Mouse (Mus musculus): ENCODE data around the gene Raver1.

Gene Raver1

DNA sequence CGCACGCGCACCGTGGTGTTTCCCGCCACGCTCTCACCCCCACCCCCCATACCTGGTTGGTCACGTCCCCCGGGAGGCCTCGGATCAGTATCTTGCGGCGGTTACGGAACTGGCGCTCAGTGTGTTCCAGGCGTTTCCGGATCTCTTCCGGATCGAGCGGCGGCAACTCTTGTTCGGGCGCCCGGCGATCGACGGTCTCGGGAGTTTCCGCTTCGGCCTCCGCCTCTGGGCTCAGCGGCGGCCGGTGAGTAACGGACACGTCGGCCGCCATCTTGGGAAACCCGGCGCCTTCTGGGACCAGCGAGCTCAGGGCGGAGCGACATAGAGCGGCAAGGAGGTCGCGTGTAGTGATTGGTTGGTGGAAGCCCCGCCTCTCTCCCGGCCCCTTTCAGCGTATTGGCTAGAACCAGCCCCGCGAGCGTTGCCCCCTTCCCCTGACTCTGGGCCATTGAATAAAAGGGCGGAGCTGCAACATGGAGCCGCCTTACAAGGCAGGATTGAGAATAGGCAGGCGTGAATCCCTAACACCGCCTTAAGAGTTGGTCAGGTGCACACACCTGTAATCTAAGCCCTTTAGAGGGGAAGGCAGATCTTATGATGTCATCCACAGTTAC, at the start of gene Raver1, which contains the start of gene Gm38431:
Raver1 (minus strand) TSS at position 302 of the 614 bp plus-strand sequence.
Gm38431 (minus strand) TSS at position 291 of the 614 bp plus-strand sequence.
- peak; percentile 96 to 97 for DNase-seq (ENCODE audit: low spot score in 2 of 2)

DNA sequence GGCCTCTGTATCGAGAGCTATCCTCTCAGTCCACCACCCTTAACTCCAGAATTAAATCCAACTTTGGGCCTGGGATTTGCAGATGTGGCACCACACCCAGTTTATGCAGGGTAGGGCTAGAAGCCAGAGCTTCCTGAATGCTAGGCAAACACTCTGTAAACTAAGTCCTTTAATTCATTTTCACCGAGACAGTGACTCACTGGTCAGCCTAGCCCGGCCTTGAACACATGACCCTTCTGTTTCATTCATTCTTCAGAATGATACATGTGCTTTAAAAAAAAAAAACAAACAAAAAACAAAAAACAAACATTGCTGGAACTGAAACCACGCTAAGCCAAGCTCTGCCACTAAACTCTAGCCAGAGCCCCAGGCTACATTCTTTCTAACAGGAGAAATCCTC, 46.6 kb upstream of the Raver1 start:
- no peak for DNase-seq (ENCODE audit: low spot score in 2 of 2)

DNA sequence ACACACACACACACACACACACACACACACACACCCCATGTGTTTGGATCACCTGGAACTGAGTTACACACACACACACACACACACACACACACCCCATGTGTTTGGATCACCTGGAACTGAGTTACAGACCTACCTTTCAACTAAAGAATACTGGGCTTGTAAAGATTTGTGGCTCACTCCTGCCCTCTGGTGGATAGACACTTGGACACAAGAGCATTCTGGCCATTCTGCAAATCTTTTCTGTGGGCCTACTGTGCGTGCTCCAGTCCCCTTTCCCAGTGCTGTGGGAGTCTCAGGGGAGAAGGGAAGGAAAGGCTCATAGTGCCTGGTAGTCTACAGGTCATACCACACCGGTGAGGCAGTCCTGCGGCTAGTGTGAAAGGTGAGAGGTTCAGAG, 45.4 kb upstream of the Raver1 start:
- peak; percentile 73 to 75 for DNase-seq (ENCODE audit: low spot score in 2 of 2)

DNA sequence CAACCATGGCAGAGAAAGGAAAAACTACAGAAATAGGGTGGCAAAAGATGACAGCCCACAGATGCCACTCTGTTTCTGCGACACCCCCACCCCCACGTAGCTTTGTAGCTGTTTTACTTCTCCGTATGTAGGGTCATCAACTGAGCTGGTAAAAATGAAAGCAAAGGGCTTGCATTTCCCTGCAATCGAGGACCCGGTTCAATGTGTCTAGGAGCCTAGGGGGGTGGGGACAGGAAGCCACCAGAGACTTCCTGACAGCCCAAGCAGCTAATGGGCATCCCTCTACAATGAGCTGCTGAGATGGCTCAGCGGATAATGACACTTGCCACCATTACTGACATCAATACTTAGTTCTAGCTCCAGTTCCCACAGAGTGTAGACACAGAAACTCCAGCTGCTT, 44.6 kb upstream of the Raver1 start:
- DNase-seq (ENCODE audit: low spot score in 2 of 2): no peak

DNA sequence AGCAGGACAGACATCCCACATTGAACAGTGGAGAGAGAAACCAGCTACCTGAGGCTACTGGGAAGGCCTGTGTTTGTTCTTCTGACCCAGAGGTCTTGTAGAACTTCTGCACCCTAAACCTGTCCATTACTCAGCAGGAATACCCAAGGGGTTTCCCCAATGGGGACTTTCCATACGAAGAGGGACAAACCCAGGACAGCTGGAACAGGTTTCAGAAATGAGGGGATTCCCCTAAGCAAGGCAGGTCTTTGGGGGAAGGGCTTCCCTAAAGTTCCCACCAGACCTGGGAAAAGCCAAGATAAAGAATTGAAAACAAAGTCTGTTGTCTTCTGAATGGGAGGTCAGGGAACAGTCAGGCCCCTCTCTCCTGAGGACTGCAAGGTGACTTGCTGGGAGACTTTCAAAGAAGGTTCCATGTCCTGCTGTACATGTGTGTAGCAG, 44.2 kb upstream of the Raver1 start:
- DNase-seq (ENCODE audit: low spot score in 2 of 2): no peak

DNA sequence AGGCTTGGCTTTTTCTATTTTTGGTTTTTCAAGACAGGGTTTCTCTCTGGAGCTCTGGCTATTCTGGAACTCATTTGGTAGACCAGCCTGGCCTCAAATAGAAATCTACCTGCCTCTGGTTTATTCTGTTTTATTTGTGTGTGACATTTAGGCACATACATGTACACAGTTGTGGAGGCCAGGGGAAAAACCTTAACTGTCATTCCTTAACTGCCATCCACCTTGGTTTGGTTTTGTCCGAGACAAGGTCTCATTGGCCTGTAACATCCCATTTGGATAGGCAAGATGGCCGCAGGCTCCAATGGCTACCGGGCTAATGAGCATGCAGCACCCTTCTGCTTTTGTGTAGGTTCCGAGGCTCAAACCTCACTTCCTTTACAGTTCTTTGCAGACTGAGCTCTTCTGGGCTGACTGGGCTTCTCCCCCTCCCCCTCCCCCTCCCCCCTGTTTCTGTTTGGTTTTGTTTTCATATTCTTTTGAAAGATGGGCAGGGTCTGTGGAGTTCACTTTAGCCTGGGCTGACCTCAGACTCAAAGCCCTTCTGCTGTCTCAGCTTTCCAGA, 43.6 kb upstream of the Raver1 start:
- DNase-seq (ENCODE audit: low spot score in 2 of 2): no peak

DNA sequence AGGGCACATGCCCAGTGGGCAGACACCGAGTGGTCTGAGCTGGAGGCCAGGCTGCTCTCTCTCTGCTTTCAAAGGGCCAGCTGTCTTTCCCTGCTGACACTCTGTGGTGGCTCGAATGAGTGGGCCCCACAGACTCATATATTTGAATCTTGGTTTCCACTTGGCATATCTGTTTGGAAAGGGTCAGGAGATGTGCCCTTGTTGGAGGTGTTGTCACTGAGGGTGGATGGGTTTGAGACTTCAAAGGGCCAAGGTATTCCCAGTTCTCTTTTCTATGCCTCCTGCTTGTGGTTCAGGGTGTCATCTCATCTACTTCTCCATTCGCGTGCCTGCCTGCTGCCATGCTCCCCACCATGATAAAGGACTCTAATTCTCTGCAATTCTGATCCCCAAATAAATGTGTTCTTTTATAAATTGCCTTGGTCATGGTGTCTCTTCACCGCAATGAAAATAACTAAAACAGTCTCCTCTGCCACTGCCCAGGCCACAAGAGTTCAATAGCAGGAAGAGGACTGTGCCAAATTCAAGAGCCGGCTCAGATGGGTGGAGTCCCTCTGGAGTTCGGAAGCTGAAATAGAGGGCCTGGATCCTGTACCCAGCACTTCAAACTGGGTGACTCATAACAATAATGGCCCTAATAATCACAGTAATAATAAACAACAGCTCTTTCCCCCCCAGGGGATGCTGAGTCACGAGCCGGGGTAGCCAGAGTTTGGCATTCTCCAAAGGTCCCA, 43.0 kb upstream of the Raver1 start:
- no peak for DNase-seq (ENCODE audit: low spot score in 2 of 2)

DNA sequence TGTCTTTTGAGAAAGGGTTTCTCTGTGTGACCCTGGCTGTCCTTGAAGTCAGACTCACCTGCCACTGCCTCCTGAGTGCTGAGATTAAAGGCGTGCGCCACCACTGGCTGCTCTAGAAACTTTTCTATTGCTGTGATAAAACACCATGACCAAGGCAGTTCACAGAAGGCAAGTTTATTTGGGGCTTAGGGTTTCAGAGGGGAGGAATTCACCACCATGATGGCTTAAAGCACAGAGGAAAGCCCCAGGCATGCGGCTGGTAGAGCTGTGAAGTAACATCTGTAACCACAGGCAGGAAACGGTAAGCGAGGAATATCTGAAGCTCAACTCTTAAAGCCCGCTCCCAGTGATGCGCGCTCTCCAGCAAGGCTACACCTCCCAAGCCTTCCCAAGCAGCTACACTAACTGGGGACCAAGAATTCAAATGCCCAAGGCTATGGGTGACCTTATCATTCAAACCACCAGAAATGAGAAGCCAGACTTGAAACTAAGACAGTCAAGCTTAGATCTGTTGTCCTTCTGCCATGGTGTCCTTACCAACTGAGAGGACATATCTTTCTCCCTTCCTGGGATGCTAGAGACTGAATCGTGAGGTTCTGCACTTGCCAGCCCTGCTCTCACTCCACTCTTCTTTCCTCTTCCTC, 41.4 kb upstream of the Raver1 start:
- DNase-seq (ENCODE audit: low spot score in 2 of 2): no peak

DNA sequence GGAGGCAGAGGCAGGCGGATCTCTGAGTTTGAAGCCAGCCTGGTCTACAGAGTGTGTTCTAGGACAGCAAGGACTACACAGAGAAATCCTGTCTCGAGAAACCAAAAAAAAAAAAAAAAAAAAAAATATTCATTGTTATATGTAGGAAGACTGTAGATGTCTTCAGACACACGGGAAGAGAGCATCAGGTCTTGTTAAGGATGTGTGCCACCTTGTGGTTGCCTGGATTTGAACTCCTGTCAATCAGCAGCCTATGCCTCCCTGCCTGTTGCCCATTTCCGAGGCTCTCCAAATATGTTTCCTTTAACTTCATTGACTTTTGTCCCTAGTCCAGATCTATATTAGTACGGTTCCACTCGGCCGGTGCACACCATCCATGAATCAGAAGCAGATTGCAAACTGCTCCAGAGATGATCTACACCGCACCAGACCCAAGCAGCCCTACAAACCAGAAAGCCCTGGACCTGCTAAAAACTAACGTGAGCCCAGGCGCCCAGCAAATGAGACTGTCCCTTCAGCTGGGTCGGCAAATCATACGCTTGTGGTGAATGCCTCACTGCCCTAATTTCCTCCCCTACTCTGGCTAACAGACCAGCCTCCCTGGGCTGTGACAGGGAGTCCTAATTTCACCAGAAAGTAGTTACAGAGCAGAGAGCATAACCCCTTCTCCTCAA, 40.4 kb upstream of the Raver1 start:
- peak; percentile 32 for DNase-seq (ENCODE audit: low spot score in 2 of 2)

DNA sequence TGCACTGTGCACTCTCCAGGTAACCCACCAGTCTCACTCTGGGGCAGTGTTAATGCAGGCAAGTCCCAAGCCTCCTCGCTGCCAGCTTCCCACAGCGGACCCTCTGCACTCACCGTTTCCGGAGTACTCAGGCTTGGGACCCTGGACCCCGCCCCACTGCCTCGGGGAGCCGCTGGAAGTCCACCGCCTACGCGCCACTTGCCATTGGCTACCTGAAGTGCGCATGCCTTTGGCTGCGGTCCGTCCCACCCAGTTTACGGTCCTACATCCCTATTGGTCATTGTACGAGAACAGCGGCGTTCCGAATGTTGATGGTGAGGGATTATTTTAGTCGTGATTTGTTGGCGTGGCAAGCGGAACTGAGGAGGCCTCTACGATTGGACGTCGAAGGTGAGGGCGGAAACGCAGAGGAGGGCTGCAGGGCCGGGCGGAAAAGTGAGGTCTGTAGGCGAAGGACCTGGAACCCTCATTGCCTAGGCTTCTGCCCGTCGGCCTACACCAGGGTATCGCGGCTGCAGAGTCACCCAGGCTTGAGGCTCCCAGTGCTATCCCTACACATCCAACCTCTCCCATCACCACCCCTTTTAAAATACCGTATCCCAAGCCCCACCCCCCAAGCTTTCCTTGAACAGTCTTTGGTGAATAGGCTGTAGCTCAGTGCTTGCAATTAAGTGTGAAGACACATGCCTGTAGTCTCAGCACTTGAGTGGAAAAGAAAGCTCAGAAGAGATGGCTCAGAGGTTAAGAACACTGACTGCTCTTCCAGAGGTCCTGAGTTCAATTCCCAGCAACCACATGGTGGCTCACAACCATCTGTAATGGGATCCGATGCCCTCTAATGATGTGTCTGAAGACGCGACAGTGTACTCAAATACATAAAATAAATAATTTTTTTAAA, 39.5 kb upstream of the Raver1 start, which contains the start of gene Tyk2:
Tyk2 (minus strand) TSS at position 185 of the 898 bp plus-strand sequence.
- peak; percentile 92 to 94 for DNase-seq (ENCODE audit: low spot score in 2 of 2)

DNA sequence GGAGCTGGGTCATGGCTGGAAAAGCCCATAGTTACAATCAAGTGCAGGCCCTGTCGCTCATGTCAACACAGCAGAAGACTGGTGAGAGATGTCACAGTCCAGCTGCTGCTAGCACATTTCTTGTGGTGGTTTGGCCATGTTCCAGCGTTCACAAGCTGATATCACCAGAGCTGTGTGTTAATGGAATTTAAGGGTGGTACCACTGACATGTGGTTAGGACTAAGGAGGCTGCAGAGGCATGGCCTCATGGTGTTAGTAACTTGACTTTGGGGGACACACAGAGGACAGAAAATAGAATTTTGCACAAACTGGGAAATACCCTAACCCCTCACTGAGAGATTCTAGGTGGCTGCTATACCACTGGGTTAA, 34.4 kb upstream of the Raver1 start:
- DNase-seq (ENCODE audit: low spot score in 2 of 2): no peak

DNA sequence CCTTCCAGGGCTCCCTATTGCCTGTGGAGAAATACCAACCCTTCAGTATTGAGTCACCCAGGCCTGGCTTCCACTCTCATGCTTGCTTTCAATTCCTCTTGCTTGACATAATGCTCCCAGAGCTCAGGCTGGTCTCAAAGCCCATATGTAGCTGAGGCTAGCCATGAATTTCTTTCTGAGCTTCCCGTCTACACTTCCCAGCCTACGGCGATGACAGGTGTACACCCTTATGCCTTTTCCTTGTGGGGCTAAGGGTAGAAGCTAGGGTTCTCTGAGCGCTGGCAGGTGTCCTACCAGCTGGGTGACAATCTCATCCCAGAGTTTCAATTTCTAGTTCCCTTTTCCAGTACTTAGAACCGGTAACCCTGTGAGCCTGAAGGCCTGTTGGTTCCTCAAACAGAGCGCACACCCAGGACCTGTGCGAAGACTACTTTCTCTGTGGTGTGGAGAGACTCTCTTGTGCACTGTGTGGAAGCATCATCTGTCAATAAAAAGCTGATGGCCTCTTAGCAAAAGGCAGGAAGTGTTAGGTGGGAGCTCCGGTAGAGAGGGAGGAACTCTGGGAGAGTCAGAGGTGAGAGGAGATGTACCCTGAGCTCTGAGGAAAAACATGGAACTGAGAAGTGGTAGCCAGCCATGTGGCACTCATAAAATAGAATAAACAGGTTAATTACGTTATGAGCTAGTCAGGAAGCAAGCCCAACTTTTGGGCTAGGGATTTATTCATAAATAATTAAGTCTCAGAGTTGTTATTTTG, 33.9 kb upstream of the Raver1 start:
- DNase-seq (ENCODE audit: low spot score in 2 of 2): no peak

DNA sequence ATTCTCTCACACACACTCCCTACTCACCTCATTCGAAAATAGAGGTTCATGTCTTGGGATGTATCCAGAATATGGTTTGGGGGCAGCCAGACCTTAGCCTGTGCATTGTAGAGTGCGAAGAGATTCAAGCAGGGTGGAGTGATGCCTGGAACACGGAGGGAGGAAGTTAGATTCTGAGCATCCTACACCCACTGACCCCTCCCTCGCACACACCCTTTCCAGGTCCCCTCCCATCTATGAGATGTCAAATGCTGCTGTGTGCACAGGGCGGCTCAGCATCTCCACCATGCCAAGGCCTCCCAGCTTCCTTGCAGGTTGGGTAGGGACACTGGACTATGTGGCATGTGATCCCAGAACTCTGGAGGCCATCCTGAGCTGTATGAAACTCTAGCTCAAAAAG, 33.0 kb upstream of the Raver1 start:
- DNase-seq (ENCODE audit: low spot score in 2 of 2): no peak

DNA sequence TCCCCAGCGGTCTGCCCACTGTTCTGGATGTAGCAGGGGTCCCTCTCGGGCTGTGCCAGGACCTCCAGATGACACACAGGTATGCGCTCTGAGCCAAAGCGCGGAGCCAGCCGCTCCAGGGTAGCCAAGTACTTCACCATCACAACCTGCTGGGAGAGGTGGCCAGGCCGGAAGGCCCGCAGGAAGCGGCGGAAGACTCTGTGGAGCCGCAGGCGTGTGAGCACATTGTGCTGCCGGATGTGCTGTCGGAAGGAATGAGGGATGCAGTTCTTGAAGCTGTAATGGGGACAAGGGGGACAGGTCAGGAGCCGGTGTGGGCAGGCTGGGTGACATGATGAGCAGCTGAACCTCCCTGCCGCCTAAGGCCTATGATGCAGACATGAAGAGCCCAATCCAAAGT, 29.7 kb upstream of the Raver1 start:
- no peak for DNase-seq (ENCODE audit: low spot score in 2 of 2)

DNA sequence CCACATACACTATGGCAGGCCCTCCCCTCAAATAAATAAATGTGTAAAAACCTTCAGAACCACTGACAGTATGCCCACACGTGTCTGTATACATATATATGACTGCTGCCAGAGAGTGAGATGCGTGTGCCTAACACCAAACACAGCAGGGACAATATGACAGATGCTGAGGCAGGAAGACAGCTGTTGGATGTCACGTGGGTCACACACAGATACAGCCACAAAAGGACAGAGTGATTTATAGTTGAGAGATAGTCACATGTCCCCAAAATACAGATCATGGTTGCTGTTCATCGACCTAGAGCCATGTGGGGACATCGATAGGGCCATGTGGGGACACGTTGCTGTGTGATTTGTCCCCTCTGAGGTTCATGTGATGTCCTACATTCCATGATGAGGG, 25.3 kb upstream of the Raver1 start:
- no peak for DNase-seq (ENCODE audit: low spot score in 2 of 2)

DNA sequence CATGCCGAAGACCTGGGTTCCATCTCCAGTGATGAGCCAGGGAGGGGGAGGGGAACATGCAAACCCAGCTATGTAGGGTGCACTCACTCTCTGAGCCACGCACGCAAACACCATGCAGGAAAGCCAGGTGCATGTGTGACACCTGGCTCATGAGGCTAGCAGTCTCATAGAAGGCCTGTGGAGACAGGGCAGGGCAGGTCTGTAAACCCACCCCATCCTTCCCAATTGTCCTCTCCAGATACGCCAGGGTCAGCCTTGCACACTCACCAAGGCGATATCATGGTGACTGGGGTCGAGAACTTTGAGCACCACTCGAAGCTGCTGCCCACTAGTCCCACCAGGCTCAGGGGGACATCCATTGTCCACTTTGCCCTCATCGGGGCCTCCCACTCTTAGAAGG, 23.3 kb upstream of the Raver1 start:
- no peak for DNase-seq (ENCODE audit: low spot score in 2 of 2)

DNA sequence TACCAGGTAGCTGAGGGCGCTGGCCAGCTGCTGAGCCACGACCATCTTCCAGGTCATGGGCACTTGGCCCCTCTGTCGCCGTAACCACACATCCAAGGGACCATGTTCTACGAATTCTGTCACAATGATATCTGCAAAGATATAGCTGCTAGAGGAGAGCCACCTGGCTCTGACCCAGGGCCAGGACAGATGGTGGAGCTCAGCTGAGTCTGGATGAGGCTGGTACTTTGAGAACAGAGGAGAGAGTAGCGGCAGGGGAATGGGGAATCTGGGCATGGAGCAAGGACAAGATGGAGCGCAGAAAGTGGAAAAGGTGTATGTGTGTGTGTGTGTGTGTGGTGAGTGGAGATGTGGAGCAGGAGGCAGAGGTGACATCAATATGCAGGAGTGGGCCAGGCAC, 22.4 kb upstream of the Raver1 start:
- no peak for DNase-seq (ENCODE audit: low spot score in 2 of 2)

DNA sequence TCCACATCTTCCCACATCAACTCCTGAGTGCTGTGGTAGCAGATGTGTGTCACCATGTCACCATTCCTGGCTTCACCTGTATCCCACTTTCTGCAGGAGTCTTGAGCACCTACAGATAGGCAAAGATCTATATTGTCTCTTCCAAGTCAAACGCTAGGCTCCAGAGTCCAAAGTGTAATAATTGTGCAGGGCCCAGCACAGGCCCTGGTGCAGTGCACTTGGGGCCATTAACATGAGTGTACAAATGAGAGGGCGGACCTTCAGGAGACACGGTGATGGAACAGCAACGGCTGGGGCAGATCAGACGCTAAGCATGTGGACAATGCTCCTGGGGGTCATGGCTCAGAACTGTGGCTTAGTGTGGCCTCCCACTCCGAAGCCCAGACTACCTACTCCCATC, 21.9 kb upstream of the Raver1 start:
- no peak for DNase-seq (ENCODE audit: low spot score in 2 of 2)

DNA sequence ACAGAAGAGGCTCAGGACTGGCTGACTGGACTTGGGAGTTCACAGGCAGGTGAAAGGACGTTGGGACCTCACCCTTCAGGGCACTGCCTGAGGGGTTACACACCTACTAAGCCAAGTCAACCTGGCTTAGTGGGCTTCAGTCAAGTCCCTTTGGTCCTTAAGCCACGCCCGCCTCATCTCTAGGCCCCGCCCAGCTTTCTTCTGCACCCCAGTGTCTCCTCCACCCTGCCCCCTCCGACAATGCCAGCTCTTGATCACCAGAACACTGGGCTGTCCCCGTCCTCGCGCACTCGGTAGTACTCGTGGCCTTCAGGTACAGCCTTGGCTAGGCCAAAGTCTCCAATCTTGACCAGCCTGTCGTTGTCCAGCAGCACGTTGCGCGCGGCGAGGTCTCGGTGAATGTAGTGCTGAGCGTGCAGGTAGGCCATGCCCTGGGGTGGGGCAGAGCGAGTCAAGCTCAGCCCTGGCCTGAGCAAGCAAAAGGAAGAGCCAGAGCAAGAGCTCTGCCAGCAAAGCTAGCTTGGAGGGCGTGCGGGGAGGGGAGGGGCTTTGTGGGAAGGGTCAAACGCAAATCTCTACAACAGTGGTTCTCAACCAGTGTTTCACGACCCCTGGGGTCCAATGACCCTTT, 15.9 kb upstream of the Raver1 start:
- no peak for DNase-seq (ENCODE audit: low spot score in 2 of 2)
